Mouse (Mus musculus) E14TG2a.4 (cell line): ENCODE measurements at regions not wholly inside any gene's neighbourhood (a gene's known extent, or its start where the extent isn't known, plus 50 kb on each side); places are given as distances from the start of the nearest gene placed in this dataset.

Experiments used
- CTCF ChIP-seq: conservative IDR thresholded peaks from 2 replicates; pipeline ENCODE4 v1.5.1; 2014; ENCODE audit warnings: low read length
- NANOG ChIP-seq: IDR thresholded peaks from 2 replicates; pipeline ENCODE4 v1.6.1; 2014; ENCODE audit warnings: borderline replicate concordance, low read length, mixed read lengths
- POU5F1 ChIP-seq: IDR thresholded peaks from 2 replicates; pipeline ENCODE4 v1.6.1; 2014; ENCODE audit warnings: low read length, borderline replicate concordance

- TF ChIP-seq CTCF (no peak), POU5F1 (no peak), NANOG (no peak)
Measured at GRCm38 (mm10) chrX:93002236-93002976, 283.8 kb upstream of the Arx start.
